Mouse (Mus musculus): Measurements from ENCODE around the gene Gm47996.

DNA sequence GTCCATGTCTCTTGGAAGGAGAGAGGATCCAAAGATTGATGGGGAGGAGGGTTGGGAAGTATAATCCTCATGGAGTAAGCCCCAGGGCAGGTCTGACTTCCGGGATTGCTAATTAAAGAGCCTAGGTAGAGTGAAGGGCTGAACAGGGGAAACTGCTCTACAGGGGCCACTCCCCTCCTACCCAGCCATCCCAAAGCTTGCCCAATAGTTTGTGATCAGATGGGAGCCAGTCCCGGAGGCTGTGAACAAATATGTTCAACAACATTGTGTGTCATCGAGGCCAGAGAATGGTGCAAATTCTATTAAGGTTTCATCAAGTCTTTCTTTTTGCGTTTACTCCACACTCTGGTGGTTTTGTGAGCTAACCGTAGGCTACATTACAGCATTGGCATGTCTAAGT, 34.1 kb downstream of the Gm47996 start:
- TF ChIP-seq CTCF (IDR thresholded peaks at IDR 0.05), result no peak
- no peak for TF ChIP-seq EP300 (IDR thresholded peaks at IDR 0.05)

Measured in lung, postnatal 0 days (tissue).